Mouse (Mus musculus) lung, adult 2 months (tissue): ENCODE data around the gene Rpl35.

Experiments
- CTCF ChIP-seq: fragments of 200-500 bp; IDR thresholded peaks from 2 replicates; pipeline ENCODE4 v1.5.1; 2011; ENCODE audit warnings: mild to moderate bottlenecking, low read length, control low read depth; ENCODE audit not compliant: insufficient read depth
- POLR2A ChIP-seq: fragments of 200-500 bp; IDR thresholded peaks from 2 replicates; pipeline ENCODE4 v1.6.1; 2011; ENCODE audit warnings: low read depth, mild to moderate bottlenecking, control low read depth, low read length, borderline replicate concordance; ENCODE audit errors: extremely low read depth

DNA sequence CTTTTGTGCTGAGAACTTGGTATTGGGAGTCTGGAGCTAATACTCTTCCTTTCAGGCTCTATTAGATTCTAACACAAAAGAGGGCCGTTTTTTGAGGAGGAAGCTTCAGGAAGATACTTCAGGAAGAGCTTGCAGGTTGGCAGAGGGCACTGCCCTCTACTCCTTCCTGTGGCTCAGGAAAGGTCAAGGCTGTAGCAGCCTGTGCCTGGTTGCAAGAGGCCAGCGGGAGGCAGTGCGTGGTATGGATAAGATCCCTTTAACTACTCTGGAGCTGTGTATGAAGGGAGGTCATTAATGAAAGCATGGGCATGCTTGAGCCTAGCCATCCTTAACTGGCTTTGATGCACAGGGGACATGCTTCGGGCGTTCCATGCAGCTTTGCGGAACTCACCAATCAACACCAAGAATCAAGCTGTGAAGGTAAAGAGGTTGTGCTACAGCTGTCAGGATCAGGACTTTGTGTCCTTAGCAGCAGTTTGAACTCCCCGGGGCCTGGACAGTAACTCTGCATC lies 7.4 kb upstream of the Rpl35 start:
- TF ChIP-seq POLR2A: no peak
- TF ChIP-seq CTCF: no peak
